Mouse (Mus musculus) c-Kit-positive CD71-positive TER-119-positive erythroid progenitor cells, embryonic 14.5 days (primary cell): ENCODE measurements around the gene Hal.

Experiments
- DNase-seq: peaks from one replicate; pipeline ENCODE4 v3.0.0-alpha.2; 2013; ENCODE audit warnings: low spot score

Hal gene

GRCm38 (mm10) chr10:93488066-93488827, at the start of gene Hal:
Gene Hal, plus strand, starts transcription at chr10:93488768.
- DNase-seq: no peak

- DNase-seq: no peak
Observed at GRCm38 (mm10) chr10:93441501-93441900, 47.1 kb upstream of the Hal start.

GRCm38 (mm10) chr10:93442183-93442582, 46.4 kb upstream of the Hal start:
- DNase-seq: no peak

DNA sequence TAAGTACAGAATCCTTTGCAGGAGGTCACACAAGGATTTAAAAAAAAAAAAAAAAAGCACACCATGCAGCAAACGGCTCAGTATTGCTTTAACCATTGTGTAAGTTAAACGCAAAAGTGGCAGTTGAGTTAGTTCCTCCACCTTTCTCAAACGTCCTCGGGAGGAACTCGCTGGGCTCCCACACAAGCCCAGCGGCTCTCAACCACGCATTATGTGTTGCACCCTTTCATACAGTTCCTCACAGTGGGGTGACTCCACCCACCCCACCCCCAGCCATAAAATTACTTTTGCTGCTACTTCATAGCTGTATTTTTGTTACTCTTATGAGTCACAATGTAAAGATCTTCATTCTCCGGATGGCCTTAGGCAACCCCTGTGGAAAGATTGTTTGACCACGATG, 44.2 kb upstream of the Hal start:
- no peak for DNase-seq

DNA sequence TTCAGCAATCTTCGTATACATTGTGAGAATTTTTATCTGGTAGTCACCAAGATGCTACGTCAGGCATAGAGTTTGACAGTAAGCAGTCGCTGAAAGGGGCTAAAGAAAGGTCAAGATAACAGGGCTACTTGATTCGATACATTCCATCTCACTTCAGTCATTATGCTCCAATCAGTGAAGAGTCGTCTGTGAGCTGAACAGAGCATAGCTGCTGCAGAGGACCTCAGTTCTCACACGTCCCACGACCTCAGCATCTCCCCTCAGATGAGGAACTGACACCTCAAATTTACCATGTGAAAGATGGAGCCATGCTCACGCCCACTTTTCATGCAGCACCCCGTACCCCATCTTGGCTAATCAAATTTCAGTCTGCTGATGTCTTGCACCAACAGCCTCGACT, 41.2 kb upstream of the Hal start:
- DNase-seq: no peak

GRCm38 (mm10) chr10:93454652-93455014, 33.9 kb upstream of the Hal start:
- peak; percentile 29 for DNase-seq

DNA sequence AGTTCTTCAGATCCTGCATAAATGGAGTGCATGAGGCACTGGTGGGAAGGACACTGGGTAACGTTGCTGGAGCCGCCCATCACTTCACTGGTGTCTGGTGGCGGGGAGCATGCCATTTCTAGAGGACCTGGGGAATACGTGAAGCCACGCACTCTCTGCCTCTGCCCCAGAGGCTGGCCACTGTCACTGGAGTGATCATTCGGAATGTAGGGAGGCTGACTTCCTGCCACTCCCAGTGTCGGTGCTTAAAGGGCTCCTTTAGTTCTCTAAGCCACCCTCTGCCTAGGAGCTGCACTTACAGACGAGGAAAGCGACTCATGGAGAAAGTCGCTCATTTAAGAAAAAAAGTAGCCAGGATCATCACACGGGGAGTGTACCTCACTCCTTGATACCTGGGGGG, 28.5 kb upstream of the Hal start:
- DNase-seq: no peak

DNA sequence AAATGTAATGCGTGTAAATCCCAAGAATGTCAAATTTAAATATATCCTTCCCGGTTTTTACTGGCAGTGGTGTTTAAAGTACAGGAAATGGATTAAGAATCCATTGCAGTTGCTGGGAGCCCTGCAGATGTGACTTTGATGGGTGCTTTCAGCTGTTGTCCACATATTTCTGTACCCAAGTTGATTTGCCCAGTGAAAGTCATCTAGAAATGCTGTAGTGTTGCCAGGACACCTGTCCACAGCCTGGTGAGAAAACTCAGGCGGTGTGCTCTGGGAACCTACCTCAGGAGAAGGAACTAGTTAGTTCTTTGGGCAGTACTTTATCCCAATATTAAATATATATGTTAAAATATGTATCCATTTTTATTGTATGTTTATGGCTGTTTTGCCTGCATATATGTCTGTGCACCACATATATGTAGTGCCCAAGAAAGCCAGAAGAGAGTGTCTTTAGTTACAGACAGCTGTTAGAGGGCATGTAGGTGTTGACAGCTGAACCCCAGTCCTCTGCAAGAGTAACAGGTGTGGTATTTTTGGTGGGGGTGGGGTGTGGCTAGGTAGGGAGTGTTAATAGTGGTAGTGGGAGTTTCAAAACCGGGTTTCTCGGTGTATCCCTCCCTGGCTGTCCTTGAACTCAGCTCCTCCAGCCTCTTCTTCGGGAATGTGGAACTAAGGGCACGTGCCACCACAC, 25.7 kb upstream of the Hal start:
- no peak for DNase-seq

DNA sequence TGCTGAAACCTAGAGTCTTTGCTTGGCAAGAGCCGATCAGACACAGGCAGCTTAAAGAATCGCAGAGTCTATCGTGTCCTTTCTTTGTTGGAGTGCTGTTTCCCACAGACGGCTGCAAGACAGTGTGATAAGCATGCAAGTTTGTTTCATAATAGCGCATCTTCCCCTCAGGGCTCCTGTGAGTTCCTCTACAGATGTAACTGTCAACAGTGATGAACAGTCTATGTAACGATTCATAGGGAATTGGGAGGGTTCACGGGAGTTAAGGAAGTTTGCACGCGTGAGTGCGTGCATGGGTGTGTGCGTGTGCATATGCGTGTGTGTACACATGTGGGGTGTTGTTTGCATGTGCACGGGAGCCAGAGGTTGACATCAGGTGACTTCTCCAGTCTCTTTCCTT, 25.0 kb upstream of the Hal start:
- no peak for DNase-seq

DNA sequence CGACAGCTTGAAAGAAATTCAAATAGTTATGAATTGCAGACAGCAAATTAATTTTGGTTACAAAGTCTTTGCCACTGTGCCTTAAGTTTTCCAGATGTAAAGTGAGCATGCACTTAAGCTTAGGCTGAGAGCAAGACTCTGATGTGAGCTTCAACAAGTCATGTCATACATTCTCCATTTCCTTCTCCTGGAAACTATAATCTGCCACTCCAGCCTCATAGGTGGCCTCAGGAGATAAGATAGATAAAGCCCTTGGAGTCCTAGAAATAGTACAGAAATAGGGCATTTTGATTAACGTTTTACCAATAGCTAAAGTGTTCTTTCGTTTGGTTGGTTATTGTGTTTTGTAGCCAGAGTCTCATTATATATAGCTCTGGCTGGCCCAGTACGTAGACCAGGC, 21.3 kb upstream of the Hal start:
- DNase-seq: no peak

GRCm38 (mm10) chr10:93467791-93468190, 20.8 kb upstream of the Hal start:
- DNase-seq: no peak

DNA sequence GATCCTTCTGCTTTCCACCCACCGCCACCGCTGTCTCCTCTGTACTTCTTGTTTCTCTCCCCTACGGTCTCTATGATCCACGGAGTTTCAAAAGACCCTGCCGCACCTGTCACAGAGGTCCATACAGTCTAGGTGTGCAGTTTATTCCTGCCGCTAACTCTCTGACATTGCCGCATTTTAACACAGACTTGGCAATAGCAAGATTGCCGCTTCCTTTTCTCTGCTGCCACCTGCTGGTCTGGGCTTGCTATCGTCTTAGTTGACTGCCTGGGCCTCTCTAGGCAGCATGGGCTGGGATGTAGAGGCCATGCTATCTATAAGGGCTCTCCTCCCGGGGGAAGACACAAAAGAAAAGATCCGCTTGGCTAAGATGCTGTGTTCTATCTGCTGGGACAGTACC, 17.2 kb upstream of the Hal start:
- peak; percentile 70 for DNase-seq

GRCm38 (mm10) chr10:93484511-93484910, 4.1 kb upstream of the Hal start:
- no peak for DNase-seq

- DNase-seq: peak; percentile 16
Observed at GRCm38 (mm10) chr10:93485055-93485691, 3.4 kb upstream of the Hal start.

GRCm38 (mm10) chr10:93486622-93487021, 1.9 kb upstream of the Hal start:
- no peak for DNase-seq

- no peak for DNase-seq
Observed at GRCm38 (mm10) chr10:93488828-93489226, 259 bp downstream of the Hal start.

DNA sequence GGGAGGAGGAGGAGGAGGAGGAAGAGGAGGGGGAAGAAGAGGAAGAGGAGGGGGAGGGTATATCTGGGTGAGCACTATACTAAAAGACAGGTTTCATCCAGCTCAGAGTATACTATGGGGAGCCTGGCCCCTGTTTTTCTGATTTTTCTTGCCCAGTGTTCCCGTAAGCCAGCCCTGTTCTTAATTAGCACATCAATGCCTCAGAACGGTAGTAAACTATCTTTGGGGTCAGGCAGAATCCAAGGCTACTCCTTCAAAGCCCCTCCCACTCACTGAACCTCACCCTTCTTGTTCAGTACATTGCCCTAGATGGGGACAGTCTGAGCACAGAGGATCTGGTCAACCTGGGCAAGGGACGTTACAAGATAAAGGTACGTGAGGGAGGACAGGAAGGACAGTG, 1.9 kb downstream of the Hal start:
- DNase-seq: no peak

DNA sequence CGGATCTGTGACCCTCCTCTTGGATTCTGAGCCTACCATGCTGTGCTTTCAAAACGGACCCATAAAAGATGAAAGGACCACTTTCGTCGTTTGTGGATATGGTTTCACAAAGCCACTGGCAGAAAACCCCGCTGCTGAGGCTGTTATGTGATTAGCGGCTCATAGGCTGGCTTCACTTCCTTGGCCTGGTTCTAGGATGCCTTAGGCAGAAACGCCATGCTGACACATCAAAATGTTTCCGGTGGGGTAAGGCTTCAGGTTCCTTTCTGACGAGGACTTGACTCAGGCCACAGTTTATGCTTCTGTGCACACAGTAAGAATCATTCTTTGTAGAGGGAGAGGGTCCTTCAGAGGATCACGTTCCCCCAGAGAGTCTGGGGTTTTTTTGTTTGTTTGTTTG, 12.3 kb downstream of the Hal start:
- DNase-seq: no peak

DNA sequence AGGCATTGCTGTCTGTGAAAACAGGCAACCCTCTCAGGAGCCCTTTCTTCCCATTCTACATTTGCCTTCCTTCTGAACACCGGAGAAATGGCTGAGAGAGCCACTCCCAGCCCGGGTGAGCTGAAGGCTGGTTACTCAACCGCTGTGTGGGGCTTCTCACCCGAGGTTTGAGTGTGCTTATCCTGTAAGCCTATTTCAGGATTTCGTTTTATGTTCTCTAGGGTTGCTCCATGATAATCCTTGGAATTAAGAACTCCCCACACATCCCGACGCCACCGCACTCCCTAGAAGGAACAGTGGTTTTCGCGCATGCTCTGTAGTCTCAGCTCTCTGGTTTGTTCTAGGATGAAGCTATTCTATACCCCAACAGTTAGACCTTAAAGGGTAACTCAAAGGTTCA, 12.8 kb downstream of the Hal start:
- DNase-seq: no peak

DNA sequence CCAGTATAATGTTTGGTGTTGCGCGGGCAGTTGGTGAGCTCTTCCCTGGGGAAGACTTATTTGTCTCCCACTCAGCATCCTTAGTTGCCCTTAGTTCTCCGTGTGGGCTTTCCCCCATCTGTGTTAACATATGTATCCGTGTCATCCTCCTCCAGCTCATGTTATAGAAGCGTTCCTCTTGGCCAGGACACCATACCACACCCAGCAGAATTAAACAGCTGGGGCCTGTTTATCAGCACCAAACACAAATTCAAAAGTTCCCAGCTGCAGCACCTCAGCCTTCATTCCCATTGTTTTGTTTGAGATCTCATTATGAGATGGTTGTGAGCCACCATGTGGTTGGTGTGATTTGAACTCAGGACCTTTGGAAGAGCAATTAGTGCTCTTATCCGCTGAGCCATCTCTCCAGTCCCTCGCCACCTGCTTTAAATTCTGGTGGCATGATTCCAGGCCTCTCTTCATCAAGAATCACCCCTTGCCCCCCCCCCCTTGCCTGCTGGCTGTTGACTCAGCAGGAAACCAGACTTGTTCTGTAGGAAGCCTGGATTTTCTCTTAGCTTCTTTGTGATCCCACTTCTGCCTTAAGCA, 19.9 kb downstream of the Hal start:
- DNase-seq: no peak

DNA sequence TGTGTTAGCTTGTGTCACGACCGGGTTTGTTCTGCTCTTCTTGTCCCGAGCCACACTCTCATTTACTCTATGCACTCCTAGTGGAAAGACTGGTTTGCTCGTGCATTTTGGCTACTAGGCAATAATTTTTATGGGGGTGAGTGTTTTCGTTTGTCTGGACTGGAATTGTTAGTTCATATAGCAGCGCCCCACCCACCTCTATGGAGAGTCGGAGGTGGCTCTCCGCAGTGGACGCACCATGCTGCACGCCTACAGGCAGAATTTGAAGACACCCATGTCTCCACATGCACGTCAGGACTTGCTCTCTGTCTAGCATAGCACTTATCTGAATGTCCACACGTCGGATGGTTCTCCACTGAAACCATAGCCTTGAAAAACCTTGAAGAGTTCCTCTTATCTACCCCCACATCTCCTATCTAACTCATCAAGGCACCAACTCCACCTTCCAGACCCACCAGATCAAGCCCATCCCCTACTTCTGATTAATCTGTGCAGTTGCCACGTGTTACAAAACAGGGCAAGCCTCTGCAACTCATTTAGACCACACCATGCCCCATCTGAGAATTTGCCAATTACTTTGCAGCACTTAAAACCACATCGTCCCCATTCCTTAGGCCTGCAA, 21.1 kb downstream of the Hal start:
- DNase-seq: no peak

GRCm38 (mm10) chr10:93515419-93515818, 26.9 kb downstream of the Hal start:
- DNase-seq: no peak

DNA sequence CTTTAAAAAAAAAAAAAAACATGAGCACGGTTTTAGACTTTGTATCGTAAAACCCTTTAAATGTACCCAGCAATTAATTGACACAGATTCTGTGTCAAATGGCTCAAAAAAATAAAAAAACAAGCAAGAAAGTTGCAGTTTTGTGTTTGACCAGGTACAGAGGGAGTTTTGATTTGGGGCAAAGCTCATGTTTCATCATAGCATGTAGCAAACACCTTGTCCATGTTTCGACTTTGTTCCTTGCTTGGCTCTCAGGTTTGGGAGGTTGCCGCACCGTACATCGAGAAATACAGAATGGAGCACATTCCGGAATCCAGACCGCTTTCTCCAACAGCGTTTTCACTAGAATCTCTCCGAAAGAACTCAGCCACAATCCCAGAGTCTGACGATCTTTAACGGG, 27.4 kb downstream of the Hal start:
- DNase-seq: no peak
